Mouse (Mus musculus) hindbrain, embryonic 11.5 days (tissue): ENCODE measurements around the gene Slf2. TPM values are rescaled to one million over a fixed set of nuclear protein-coding genes. Genes with fewer than 3 reads are reported as not detected.

Experiments
- ATAC-seq: fragments of 200-750 bp; cut with Nextera tagmentation; 2 replicates; pipeline ENCODE4 v1.8.0; 2017; ENCODE audit warnings: mild to moderate bottlenecking, moderate TSS enrichment, moderate library complexity; ENCODE audit not compliant: low FRiP score
- DNase-seq: peaks from one replicate; pipeline ENCODE4 v3.0.0-alpha.2; 2015; ENCODE audit warnings: low spot score
- H3K27ac ChIP-seq: fragments of 300-500 bp; sonication (generic); 2 replicates; pipeline ENCODE4 v1.5.1; 2014; ENCODE audit warnings: mild to moderate bottlenecking, low read depth, low read length
- H3K27me3 ChIP-seq: fragments of 300-500 bp; sonication (generic); 2 replicates; pipeline ENCODE4 v1.6.1; 2014; ENCODE audit warnings: mild to moderate bottlenecking, low read length, moderate library complexity, mixed read lengths; ENCODE audit not compliant: control insufficient read depth, insufficient read depth
- H3K36me3 ChIP-seq: fragments of 300-500 bp; sonication (generic); 2 replicates; pipeline ENCODE4 v1.6.1; 2014; ENCODE audit warnings: mild to moderate bottlenecking, low read length, moderate library complexity, mixed read lengths; ENCODE audit not compliant: control insufficient read depth, insufficient read depth
- H3K4me1 ChIP-seq: fragments of 300-500 bp; sonication (generic); replicated peaks from 2 replicates; pipeline ENCODE4 v1.6.1; 2014; ENCODE audit warnings: low read length, mixed read lengths; ENCODE audit not compliant: control insufficient read depth, insufficient read depth
- H3K4me2 ChIP-seq: fragments of 300-500 bp; sonication (generic); replicated peaks from 2 replicates; pipeline ENCODE4 v1.6.1; 2014; ENCODE audit warnings: mild to moderate bottlenecking, low read depth, low read length
- H3K4me3 ChIP-seq: fragments of 300-500 bp; sonication (generic); 2 replicates; pipeline ENCODE4 v1.5.1; 2014; ENCODE audit warnings: low read depth, low read length
- H3K9ac ChIP-seq: fragments of 300-500 bp; sonication (generic); 2 replicates; pipeline ENCODE4 v1.6.1; 2014; ENCODE audit warnings: low read depth, low read length
- H3K9me3 ChIP-seq: fragments of 300-500 bp; sonication (generic); 2 replicates; pipeline ENCODE4 v1.6.1; 2016; ENCODE audit warnings: low read length; ENCODE audit not compliant: control insufficient read depth
- WGBS: fragments of 180-500 bp; shearing (Covaris S2); extraction: QIAGEN DNeasy Blood & Tissue Kit; methylation state at CpG from one replicate; pipeline ENCODE4 v1.1.7; 2014; 5-methylcytosine and 5-hydroxymethylcytosine counted together
- polyA plus RNA-seq: library from polyadenylated mRNA; unstranded; fragments of >200 nt; fragmentation: Nextera tagmentation; extraction: Ambion mirVana; gene quantifications from 2 replicates; pipeline ENCODE4 v1.2.1, GENCODE M21; 2014

Slf2 gene
- polyA plus RNA-seq, 1 experiment from 2014 or later, result 44.7 TPM

DNA sequence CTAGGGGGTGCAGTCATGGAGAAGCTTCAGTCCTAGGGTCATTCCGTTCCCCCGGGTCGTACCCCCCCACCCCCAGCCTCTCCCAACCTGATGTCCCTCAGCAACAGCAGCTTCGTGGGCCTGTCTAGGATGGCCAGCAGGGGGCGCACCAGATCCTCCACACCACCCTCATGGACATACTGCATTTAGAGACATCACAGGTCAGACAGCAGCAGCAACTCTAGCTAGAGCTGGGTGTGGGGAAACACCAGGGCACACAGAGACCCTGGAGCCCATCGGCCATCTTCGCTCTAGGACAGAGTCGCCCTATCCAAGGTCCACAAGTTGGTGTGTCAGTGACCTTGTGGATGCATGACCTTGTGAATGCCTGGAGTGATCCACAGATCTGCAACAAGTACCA lies 99.2 kb downstream of the Slf2 start:
- WGBS, result 45% methylated on average over 5 of the region's 8 CpGs
- Histone ChIP-seq H3K4me3 (no peak overlapping the region), H3K36me3 (peaks cover 11% of the 10 kb centered on the region), H3K9ac (no peak overlapping the region), H3K9me3 (no peaks in the 10 kb centered on the region), H3K4me2 (no peak overlapping the region), H3K4me1 (no peaks in the 10 kb centered on the region; the same call in 1 of the 2 replicates), H3K27me3 (no peaks in the 10 kb centered on the region), H3K27ac (no peak overlapping the region)
- DNase-seq, result peak; percentile 79
- ATAC-seq, result peak; percentile 17

DNA sequence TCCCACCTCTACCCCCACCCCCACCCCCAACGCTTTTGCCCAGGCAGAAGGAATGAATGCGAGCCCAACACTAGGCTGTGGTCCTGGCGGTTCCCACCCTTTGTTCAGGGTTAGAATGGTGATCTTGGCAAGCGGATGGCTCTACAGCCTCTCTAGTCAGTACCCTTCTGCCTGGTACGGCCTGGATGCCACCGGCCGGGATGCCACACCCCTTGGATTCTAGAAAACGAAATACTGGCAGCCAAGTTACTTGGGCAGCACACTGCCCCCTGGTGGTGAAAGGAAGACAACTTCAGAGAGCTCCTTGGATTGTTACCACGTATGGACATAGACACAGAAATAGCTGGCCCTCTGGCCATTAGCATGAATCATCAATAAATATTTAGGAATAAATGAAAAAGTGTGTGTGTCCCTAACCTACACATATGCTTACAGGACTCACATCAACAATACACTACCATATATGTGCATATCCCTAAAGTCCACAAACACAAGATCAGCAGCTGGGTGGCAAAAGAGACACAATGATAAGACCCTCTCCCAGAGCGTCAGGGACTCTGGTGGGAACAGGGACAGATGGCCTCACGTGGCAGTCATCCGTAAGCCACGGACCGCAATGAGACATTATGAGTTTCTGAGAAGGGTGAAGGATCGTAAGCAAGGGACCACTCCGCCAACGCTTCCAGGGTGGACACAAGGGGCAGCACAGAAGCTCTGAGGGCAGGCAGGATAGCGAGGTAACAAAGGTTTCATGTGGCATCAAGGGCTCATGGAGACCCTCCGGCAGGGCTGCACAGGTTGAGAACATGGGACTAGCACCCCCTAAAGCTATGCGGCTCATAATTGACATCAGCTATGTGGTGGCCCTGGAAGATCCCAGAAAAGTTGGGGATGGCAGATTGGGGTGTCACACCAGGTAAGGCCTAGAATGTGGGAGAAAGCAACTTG lies 100.1 kb downstream of the Slf2 start:
- Histone ChIP-seq H3K36me3 (peaks cover 10% of the 10 kb centered on the region), H3K4me2 (0 out of 2 replicates have a peak overlapping the region, but pooled peaks have one; percentile 4), H3K4me3 (no peak overlapping the region), H3K9me3 (no peaks in the 10 kb centered on the region), H3K27me3 (no peaks in the 10 kb centered on the region), H3K27ac (no peak overlapping the region), H3K4me1 (no peaks in the 10 kb centered on the region; the same call in 1 of the 2 replicates), H3K9ac (no peak overlapping the region)
- WGBS, result 43% methylated on average over 20 of the region's 20 CpGs
- peak; percentile 93 for DNase-seq
- no peak; the same call in 1 of the 2 replicates for ATAC-seq

DNA sequence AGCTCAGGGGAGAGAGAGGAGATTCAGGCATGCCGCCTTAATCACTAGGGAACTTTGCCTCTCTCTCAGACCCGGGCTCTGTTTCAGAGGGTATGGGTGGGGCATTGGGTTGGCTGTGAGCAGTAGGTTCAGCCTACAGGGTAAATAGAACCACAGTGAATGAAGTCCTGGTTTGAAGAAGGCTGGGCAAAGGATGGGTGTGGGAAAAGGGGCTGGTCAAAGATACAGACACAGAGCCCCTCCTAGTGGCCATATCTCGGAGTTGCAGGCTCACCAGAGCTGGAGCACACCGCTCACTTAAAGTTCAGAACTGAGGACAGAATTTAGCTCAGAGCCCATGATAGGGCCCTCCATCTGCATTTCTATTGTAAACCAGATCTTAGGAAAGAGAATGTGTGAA lies 100.8 kb downstream of the Slf2 start:
- peak; percentile 37; the same call in 1 of the 2 replicates for ATAC-seq
- Histone ChIP-seq H3K27ac (no peak overlapping the region), H3K4me2 (no peak overlapping the region), H3K4me3 (no peak overlapping the region), H3K27me3 (no peaks in the 10 kb centered on the region), H3K36me3 (peaks cover 4% of the 10 kb centered on the region), H3K9ac (no peak overlapping the region), H3K4me1 (no peaks in the 10 kb centered on the region; the same call in 1 of the 2 replicates), H3K9me3 (no peaks in the 10 kb centered on the region)
- WGBS, result 19% methylated on average over 4 of the region's 4 CpGs
- peak; percentile 89 for DNase-seq

Other genes starting within 250 kb of the Slf2 start
- gene Pax2, start 175.1 kb upstream of the Slf2 start, polyA plus RNA-seq, result 9.3 and 11.1 TPM in 2 replicates
- gene Sema4g, start 58.0 kb downstream of the Slf2 start, polyA plus RNA-seq, result 7.2 and 7.9 TPM in 2 replicates
- 15.0 and 16.6 TPM in 2 replicates for gene Twnk, start 74.5 kb downstream of the Slf2 start, polyA plus RNA-seq
- 69.0 and 75.0 TPM in 2 replicates for gene Mrpl43, start 75.3 kb downstream of the Slf2 start, polyA plus RNA-seq
- gene Lzts2, start 83.3 kb downstream of the Slf2 start, polyA plus RNA-seq, result 39.7 and 41.0 TPM in 2 replicates
- 0.62 TPM in 1 of 2 replicates, not detected in the other for gene Pdzd7, start 114.6 kb downstream of the Slf2 start, polyA plus RNA-seq
- 22.7 and 23.8 TPM in 2 replicates for gene Sfxn3, start 116.4 kb downstream of the Slf2 start, polyA plus RNA-seq
- 2.9 and 3.9 TPM in 2 replicates for gene Kazald1, start 144.1 kb downstream of the Slf2 start, polyA plus RNA-seq
- gene Tlx1, start 219.5 kb downstream of the Slf2 start, polyA plus RNA-seq, result 2.2 and 4.0 TPM in 2 replicates